Mouse (Mus musculus) spleen, postnatal 10 days (tissue): ENCODE data around the gene Gng12.
A peak's percentile ranks its signal among the peaks of the same experiment; 100 is the strongest.
"Not testable (repeated sequence)": the region's sequence is repeated elsewhere in the genome, so short reads cannot be mapped to it uniquely, and the experiment has no call there.

ENCODE experiments used
- DNase-seq, 2 experiments: peaks; one replicate each; pipeline ENCODE4 v3.0.0; 2021 to 2022; ENCODE audit warnings: low spot score in 2 of 2

The Gng12 gene

DNA sequence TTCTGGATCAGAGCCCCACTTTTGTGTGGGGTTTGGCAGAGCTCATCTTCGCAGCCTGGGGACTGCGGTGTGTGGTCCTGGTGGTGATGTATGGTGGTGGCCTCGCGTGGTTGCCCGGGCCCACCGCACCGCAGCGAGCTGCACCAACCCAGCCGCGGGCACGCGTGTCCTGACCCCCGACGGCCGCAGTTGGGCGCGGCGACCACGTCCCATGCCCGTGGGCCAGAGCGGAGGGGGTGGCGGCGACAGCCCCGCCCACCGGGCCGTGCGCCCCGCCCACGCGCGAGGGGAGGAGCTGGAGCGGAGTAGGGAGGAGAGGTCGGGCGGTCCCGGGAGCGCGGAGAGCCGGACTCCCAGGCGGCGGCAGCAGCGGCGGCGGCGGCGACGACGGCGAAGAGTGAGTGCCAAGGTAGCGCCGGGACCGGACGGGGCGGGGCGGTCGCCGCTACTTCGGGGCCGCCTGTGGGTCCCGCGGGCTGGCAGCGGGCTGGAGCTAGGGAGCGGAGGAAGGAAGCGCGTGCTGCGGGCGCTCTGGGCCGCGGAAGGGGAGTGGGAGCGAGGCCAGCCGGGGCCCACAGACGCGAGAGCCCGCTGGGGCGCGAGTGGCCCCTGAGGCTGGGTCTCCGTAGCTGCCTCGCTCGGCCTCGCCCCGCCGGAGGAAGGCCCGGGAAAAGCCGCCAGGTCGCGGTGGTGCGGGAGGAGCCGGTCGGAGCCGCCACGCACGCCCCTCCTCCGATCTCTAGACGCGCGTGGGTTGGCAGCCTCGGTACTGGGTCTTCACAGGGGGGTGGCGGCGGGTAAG, at the start of gene Gng12:
TSS of gene Gng12 (plus strand) at position 279 of the 802 bp plus-strand sequence.
- DNase-seq = peak; percentile 76 to 85

DNA sequence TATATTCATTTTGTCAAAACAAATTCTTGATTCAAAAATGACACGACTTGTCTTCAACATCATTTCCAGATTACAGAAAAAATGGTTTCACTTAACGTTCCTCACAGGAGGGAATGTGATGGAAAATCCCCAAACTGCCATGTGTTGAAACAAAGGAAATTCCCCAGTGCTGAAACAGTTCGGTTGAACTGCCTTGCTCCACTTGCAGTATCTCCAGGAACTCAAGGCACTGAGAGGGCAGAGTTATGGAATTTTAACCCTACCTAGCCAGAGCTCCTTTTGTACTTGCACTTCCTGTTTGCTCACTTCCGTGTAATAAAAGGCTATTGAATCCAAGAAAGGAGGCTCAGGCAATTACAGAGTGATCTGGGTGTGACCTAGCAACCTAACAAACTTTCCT, 47.3 kb upstream of the Gng12 start:
- DNase-seq = no peak

DNA sequence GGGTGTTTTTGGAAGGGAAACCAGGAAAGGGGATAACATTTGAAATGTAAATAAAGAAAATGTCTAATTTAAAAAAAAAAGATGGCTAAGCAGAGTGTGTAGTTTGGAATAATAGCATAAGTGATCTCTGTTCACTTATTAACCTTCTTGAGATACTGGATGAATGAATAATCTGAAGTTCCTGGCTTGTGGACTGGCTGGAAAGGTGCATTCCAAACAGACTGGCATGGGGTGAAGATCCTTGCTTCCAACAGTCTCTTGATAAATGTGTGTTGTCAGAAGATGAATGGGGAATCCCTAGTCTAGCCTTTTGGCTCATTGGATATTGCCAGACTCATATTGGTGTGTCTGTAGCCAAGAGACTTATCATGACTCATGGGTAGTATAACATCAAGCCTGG, 40.0 kb upstream of the Gng12 start:
- no peak for DNase-seq

GRCm38 (mm10) chr6:66858356-66858755, 37.8 kb upstream of the Gng12 start:
- no peak for DNase-seq

GRCm38 (mm10) chr6:66859391-66859790, 36.8 kb upstream of the Gng12 start:
- no peak for DNase-seq

DNA sequence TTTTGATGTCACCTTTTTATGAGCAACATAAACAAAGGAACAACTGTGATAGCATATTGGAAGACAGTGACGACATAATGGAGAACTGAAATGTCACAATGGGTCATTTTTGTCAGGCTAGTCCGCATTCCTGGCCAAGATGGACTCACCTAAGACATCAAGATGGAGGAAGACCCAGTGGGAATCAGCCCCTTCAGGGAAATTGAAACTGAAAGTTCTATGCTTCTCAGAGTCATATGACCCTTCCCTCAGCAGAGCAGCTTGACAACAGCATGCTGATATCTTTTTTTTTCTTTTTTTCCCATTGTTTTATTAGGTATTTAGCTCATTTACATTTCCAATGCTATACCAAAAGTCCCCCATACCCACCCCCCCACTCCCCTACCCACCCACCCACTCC, 31.7 kb upstream of the Gng12 start:
- no peak for DNase-seq

GRCm38 (mm10) chr6:66866295-66866694, 29.9 kb upstream of the Gng12 start:
- no peak for DNase-seq

GRCm38 (mm10) chr6:66877048-66877447, 19.1 kb upstream of the Gng12 start:
- not testable (repeated sequence) for DNase-seq

GRCm38 (mm10) chr6:66890349-66891158, 5.6 kb upstream of the Gng12 start:
- DNase-seq = no peak

GRCm38 (mm10) chr6:66893950-66894349, 2.2 kb upstream of the Gng12 start:
- no peak for DNase-seq

DNA sequence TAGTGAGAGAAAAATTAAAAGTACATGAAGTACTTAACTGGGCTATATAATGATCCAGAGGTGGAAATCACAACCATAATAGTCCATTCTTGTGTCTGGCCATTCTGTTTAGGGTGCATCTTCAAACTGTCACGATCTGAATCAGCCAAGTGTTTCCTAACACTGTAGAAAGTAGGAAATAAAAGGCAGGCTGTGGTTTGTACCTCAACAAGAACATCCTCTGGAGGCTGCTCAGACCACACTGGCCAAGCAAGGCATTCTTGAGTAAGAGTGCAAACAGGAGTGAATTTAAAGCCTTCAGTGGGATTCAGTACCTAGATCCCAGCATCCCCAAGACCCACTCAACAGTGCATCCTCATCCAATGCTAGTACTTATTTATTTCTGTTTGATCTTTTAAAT, 1.2 kb upstream of the Gng12 start:
- no peak for DNase-seq

- peak; percentile 24 to 33 for DNase-seq
Measured at GRCm38 (mm10) chr6:66896921-66897645, 886 bp downstream of the Gng12 start.

DNA sequence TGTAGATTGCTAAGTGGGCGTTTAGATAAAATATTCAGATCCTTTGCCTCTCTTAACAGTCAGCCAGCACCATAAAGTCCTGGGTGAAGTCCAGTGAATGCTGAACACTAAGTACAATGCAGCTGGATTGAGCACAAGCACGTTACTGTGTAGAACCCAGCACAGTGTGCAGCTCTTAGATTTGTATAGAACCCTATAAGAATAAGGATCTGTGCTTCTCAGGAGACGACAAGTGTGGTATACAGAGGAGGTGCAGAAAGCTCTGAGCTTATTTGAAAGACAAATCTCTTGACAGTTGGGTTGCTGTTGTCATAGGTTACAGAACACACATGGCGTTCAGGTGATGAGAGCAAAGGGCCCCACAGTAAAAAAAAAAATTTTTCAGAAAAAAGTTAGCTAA, 1.8 kb downstream of the Gng12 start:
- DNase-seq = no peak

GRCm38 (mm10) chr6:66901926-66902325, 5.7 kb downstream of the Gng12 start:
- DNase-seq = no peak

DNA sequence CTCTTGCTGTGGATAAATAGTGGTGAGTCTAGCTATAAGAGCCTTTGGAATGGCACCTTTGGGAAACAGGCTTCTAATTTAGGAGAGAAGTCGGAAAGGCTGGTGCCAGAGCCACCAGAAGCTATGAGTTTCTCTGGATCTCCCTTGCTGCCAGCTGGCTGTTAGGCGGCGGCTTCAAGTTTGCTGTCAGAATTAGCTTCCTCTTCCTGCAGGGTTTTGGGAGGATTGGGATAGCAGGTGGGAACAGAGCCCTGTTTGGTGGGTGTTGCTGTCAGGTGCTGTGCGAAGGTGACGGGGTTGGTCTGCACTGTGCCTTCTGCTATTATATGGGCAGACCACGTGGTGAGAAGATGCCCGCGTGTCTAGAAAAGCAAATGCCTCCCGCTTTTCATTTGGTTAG, 7.0 kb downstream of the Gng12 start:
- no peak for DNase-seq

DNA sequence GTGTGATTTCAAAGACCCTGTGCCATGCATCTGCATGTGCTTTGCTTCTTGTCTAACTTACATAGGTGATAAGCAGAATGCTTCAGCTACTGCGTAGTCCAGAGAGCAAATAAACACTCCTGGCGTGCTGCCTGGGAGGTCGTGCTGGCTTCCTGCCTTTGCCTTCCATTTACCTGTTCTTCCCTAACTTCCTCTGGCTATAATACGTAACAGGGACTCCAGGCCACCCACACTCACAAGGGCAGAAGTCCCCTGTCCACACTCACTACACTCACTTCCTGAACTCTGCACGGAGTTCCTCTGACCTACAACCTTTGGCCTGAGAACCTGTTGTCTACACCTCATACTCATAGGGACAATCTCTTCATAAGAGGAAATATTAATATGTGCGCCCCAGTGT, 7.5 kb downstream of the Gng12 start:
- no peak for DNase-seq

GRCm38 (mm10) chr6:66906244-66906643, 10.0 kb downstream of the Gng12 start:
- no peak for DNase-seq

DNA sequence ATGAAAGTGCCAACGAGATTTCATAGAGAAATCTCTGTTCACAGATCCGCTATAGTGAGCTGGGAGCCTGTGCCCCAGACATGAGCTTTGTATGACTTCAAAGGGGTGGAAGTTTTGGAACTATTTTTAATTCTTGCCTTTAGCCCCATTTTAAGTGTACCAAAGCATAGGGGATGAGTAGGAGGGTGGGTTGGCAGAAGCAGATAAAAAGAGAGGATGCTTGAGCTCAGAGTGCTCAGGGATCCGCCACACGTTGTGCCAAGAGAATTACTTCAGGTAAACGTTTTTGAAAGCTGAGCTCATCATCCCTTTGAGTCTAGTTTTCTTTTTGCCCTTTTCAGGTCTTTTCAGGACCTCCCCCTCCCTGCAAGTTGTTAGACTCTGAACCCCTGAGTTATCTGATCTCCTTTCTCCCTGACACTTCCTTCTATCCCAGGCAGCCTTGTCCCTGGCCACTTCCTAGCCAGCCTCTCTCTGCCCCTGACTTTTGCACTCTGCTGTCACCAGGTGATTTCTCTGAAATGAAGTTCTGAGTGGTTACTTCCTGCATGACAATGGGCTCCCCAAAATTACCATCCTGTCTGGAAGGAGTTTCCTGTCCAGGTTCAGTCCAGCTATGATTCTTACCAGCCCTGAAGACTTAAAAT, 12.3 kb downstream of the Gng12 start:
- no peak for DNase-seq

- DNase-seq = no peak
Measured at GRCm38 (mm10) chr6:66910493-66911435, 14.6 kb downstream of the Gng12 start.

- no peak for DNase-seq
Measured at GRCm38 (mm10) chr6:66913355-66913754, 17.2 kb downstream of the Gng12 start.

DNA sequence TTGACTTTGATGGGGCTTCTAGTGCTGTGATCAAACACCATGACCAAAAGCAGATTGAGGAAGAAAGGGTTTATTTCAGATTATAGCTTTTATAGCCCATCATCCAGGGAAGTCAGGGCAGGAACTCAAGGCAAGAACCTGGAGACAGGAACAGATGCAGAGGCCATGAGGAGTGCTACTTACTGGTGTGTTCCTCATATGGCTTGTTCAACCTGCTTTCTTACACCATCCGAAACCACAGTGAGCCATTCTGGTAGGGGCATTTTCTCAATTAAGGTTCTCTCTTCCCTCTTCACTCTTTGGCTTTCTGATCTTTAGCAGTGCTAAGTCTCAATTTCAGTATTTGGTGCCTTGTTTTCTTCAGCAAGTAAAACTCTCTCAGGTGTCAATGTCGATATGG, 19.4 kb downstream of the Gng12 start:
- DNase-seq = no peak
